Mouse (Mus musculus) spleen, postnatal 36 days (tissue): Measurements from ENCODE around the gene Uqcrc1.

Source experiments
- DNase-seq, 2 experiments: peaks; one replicate each; pipeline ENCODE4 v3.0.0; 2022; ENCODE audit warnings: low spot score in 2 of 2, mixed read lengths in 1 of 2

Uqcrc1 gene

GRCm38 (mm10) chr9:108936418-108937364 lies at the start of gene Uqcrc1:
Uqcrc1 (plus strand) TSS chr9:108936633.
- peak; percentile 93 to 94 for DNase-seq

- DNase-seq: no peak
Measured at GRCm38 (mm10) chr9:108912308-108912707, 24.1 kb upstream of the Uqcrc1 start.

GRCm38 (mm10) chr9:108913161-108913560 lies 23.3 kb upstream of the Uqcrc1 start:
- no peak for DNase-seq

- no peak for DNase-seq
Measured at GRCm38 (mm10) chr9:108913621-108914020, 22.8 kb upstream of the Uqcrc1 start.

GRCm38 (mm10) chr9:108914491-108914890 lies 21.9 kb upstream of the Uqcrc1 start, which contains the start of gene Tmem89:
Tmem89 (plus strand) TSS chr9:108914619.
- no peak for DNase-seq

- DNase-seq: no peak
Measured at GRCm38 (mm10) chr9:108925897-108926296, 10.5 kb upstream of the Uqcrc1 start.

GRCm38 (mm10) chr9:108928424-108928823 lies 8.0 kb upstream of the Uqcrc1 start:
- no peak for DNase-seq

GRCm38 (mm10) chr9:108935991-108936390 lies 442 bp upstream of the Uqcrc1 start:
- no peak for DNase-seq

- DNase-seq: no peak
Measured at GRCm38 (mm10) chr9:108945111-108945510, 8.7 kb downstream of the Uqcrc1 start.

- no peak for DNase-seq
Measured at GRCm38 (mm10) chr9:108945608-108946007, 9.2 kb downstream of the Uqcrc1 start.

GRCm38 (mm10) chr9:108949231-108949966 lies 13.0 kb downstream of the Uqcrc1 start:
- peak in 1 of 2 experiments; percentile 9 for DNase-seq

GRCm38 (mm10) chr9:108949967-108950728 lies 13.7 kb downstream of the Uqcrc1 start:
- no peak for DNase-seq

GRCm38 (mm10) chr9:108953081-108953636 lies 16.7 kb downstream of the Uqcrc1 start, which contains the start of gene Col7a1:
Col7a1 (plus strand) TSS chr9:108953586.
- DNase-seq: no peak

GRCm38 (mm10) chr9:108955241-108955640 lies 18.8 kb downstream of the Uqcrc1 start:
- DNase-seq: no peak

GRCm38 (mm10) chr9:108955846-108956245 lies 19.4 kb downstream of the Uqcrc1 start:
- no peak for DNase-seq

- no peak for DNase-seq
Measured at GRCm38 (mm10) chr9:108963577-108963976, 27.1 kb downstream of the Uqcrc1 start.

- no peak for DNase-seq
Measured at GRCm38 (mm10) chr9:108964338-108964737, 27.9 kb downstream of the Uqcrc1 start.

GRCm38 (mm10) chr9:108970623-108971022 lies 34.2 kb downstream of the Uqcrc1 start:
- DNase-seq: no peak

GRCm38 (mm10) chr9:108976483-108976882 lies 40.0 kb downstream of the Uqcrc1 start:
- DNase-seq: no peak

GRCm38 (mm10) chr9:108977966-108978365 lies 41.5 kb downstream of the Uqcrc1 start:
- DNase-seq: no peak

GRCm38 (mm10) chr9:108982498-108982897 lies 46.1 kb downstream of the Uqcrc1 start:
- no peak for DNase-seq
